Mouse (Mus musculus) cerebellum, adult 2 months (tissue): ENCODE data around the gene Hmbs. TPM values are rescaled to one million over a fixed set of nuclear protein-coding genes. Genes with fewer than 3 reads are reported as not detected.
A peak's percentile ranks its signal among the peaks of the same experiment; 100 is the strongest.

Experiments used
- DNase-seq, 2 experiments: peaks; one replicate each; pipeline ENCODE4 v3.0.0; 2021
- H3K27ac ChIP-seq: fragments of 200-500 bp; 2 replicates; pipeline ENCODE4 v1.5.1; 2012; ENCODE audit warnings: low read length, control low read depth, inconsistent platforms; ENCODE audit not compliant: insufficient read depth
- H3K27me3 ChIP-seq: fragments of 200-500 bp; 2 replicates; pipeline ENCODE4 v1.6.1; 2012; ENCODE audit warnings: inconsistent platforms, mild to moderate bottlenecking, low read length, moderate library complexity; ENCODE audit not compliant: control insufficient read depth, insufficient read depth
- H3K4me1 ChIP-seq: fragments of 200-500 bp; 2 replicates; pipeline ENCODE4 v1.6.1; 2011; ENCODE audit warnings: low read length; ENCODE audit not compliant: control insufficient read depth, insufficient read depth
- H3K4me3 ChIP-seq: fragments of 200-500 bp; replicated peaks from 2 replicates; pipeline ENCODE3; 2011; ENCODE audit warnings: mild to moderate bottlenecking, low read depth, low read length, control low read depth; ENCODE audit not compliant: insufficient read depth
- CTCF ChIP-seq: fragments of 200-500 bp; IDR thresholded peaks from 2 replicates; pipeline ENCODE4 v1.5.1; 2011; ENCODE audit warnings: low read depth, mild to moderate bottlenecking, control low read depth, low read length, moderate library complexity, borderline replicate concordance; ENCODE audit not compliant: insufficient read depth
- POLR2A ChIP-seq: fragments of 200-500 bp; IDR thresholded peaks from 2 replicates; pipeline ENCODE4 v1.6.1; 2011; ENCODE audit warnings: low read length, control low read depth, borderline replicate concordance; ENCODE audit not compliant: insufficient read depth
- WGBS: fragments of 180-500 bp; shearing (Covaris S2); methylation state at CpG from one replicate; pipeline ENCODE4 v1.1.7; 2018; 5-methylcytosine and 5-hydroxymethylcytosine counted together
- polyA plus RNA-seq: library from polyadenylated mRNA; depleted of rRNA; stranded (reverse); fragments of >200 nt; gene quantifications from 2 replicates; pipeline ENCODE4 v1.2.3, GENCODE M21; 2012

Gene Hmbs
- polyA plus RNA-seq, 1 experiment = 35.4 TPM

GRCm38 (mm10) chr9:44335331-44336092 lies 8.5 kb downstream of the Hmbs start:
- H3K27me3 ChIP-seq = no peaks in the 10 kb centered on the region
- H3K27ac ChIP-seq = peak overlapping the region; percentile 72
- DNase-seq = peak in 1 of 2 experiments; percentile 39
- H3K4me3 ChIP-seq = peak overlapping the region; percentile 79
- H3K4me1 ChIP-seq = peaks cover 7% of the 10 kb centered on the region; the same call in 1 of the 2 replicates
- under 1% methylated on average over 50 of the region's 50 CpGs for WGBS
- no peak for TF ChIP-seq POLR2A
- TF ChIP-seq CTCF = no peak

DNA sequence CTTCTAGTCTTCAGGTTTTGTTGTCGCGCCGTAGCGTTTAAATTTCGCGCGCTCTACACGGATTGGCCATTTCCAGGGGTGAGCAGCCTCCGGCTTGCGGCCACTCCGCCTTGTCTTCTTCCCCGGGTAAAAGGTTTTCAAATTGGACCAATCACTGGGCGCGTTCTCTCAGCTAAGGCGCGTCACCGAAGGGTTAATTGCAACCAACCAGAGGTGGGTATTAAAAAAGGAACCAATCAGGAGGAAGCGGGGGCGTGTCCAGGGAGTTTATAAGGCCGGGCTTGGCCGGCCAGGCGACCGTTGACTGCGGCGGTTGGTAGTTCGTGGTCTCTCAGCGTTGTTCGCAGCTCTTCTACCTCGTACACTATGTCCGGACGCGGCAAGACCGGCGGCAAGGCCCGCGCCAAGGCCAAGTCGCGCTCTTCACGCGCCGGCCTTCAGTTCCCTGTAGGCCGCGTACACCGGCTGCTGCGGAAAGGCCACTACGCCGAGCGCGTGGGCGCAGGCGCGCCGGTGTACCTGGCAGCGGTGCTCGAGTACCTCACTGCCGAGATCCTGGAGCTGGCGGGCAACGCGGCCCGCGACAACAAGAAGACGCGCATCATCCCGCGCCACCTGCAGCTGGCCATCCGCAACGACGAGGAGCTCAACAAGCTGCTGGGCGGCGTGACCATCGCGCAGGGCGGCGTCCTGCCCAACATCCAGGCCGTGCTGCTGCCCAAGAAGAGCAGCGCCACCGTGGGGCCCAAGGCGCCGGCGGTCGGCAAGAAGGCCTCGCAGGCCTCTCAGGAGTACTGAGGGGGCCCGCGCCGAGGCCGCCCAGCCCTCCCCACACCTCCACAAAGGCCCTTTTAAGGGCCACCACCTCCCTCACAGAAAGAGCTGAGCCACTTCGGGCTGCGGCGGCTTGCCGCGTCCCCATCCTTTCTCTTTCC lies 9.4 kb downstream of the Hmbs start, which contains the start of gene H2afx:
Gene H2afx, plus strand, starts transcription at position 299 of the 935 bp plus-strand sequence.
- TF ChIP-seq CTCF = peak; percentile 27; the same call in 1 of the 2 replicates
- TF ChIP-seq POLR2A = peak; percentile 100
- DNase-seq = peak; percentile 98 to 100
- peak within 1 kb of the TSS; percentile 79 for H3K4me3 ChIP-seq
- no peaks in the 10 kb centered on the region for H3K27me3 ChIP-seq
- under 1% methylated on average over 91 of the region's 91 CpGs for WGBS
- H3K4me1 ChIP-seq = peaks cover 7% of the 10 kb centered on the region; the same call in 1 of the 2 replicates
- peak within 1 kb of the TSS; percentile 72 for H3K27ac ChIP-seq

- WGBS = 81% methylated on average over 13 of the region's 13 CpGs
Measured at GRCm38 (mm10) chr9:44332918-44333638, 10.9 kb downstream of the Hmbs start.

GRCm38 (mm10) chr9:44330736-44331135 lies 13.3 kb downstream of the Hmbs start:
- H3K27ac ChIP-seq = no peak overlapping the region
- no peaks in the 10 kb centered on the region for H3K27me3 ChIP-seq
- WGBS = 89% methylated on average over 6 of the region's 6 CpGs
- DNase-seq = no peak
- TF ChIP-seq POLR2A (no peak), CTCF (no peak)
- 0 out of 2 replicates have a peak, but pooled peaks cover 3% of the 10 kb centered on the region for H3K4me1 ChIP-seq
- no peak overlapping the region for H3K4me3 ChIP-seq

More at GRCm38 (mm10) chr9:44332918-44333638, 10.9 kb downstream of the Hmbs start:
- H3K27me3 ChIP-seq = no peaks in the 10 kb centered on the region
- no peak overlapping the region for H3K27ac ChIP-seq
- no peak for DNase-seq
- no peak overlapping the region for H3K4me3 ChIP-seq
- peaks cover 7% of the 10 kb centered on the region; the same call in 1 of the 2 replicates for H3K4me1 ChIP-seq
- TF ChIP-seq POLR2A (no peak), CTCF (no peak)

GRCm38 (mm10) chr9:44327926-44328325 lies 16.1 kb downstream of the Hmbs start:
- Histone ChIP-seq H3K4me3 (no peak overlapping the region), H3K27me3 (no peaks in the 10 kb centered on the region), H3K4me1 (0 out of 2 replicates have a peak, but pooled peaks cover 3% of the 10 kb centered on the region), H3K27ac (no peak overlapping the region)
- TF ChIP-seq CTCF (no peak), POLR2A (no peak)
- 55% methylated on average over 5 of the region's 5 CpGs for WGBS
- no peak for DNase-seq

DNA sequence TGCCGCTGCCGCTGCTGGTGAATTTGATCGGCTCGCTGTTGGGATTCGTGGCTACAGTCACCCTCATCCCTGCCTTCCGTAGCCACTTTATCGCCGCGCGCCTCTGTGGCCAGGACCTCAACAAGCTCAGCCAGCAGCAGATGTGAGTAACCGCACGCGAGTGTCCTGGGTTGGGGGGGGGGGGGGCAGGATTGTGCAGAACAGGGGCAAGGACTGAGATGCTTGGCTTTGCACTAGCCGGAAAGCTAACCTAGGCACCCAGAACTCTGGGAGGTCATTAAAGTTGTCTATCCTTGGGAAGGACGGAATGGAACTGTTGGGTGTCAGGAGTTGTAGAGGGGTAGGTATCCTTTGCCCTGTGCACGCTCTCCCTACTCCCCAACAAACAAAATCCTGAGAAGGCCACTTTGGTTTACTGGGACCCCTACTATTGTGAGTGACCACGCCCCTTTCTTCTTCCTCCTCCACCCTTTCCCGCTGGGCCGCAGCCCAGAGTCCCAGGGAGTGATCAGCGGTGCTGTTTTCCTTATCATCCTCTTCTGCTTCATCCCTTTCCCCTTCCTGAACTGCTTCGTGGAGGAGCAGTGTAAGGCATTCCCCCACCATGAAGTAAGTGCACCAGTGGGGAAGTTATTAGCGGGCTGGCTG lies 16.8 kb downstream of the Hmbs start:
- TF ChIP-seq CTCF = no peak
- TF ChIP-seq POLR2A = no peak
- Histone ChIP-seq H3K4me3 (peak overlapping the region; percentile 70), H3K4me1 (0 out of 2 replicates have a peak, but pooled peaks cover 3% of the 10 kb centered on the region), H3K27me3 (no peaks in the 10 kb centered on the region), H3K27ac (peak overlapping the region; percentile 47)
- no peak for DNase-seq
- 2% methylated on average over 22 of the region's 22 CpGs for WGBS
